Mouse (Mus musculus) intestine, embryonic 16.5 days (tissue): Measurements from ENCODE around the gene Uggt1. TPM values are rescaled to one million over a fixed set of nuclear protein-coding genes. Genes with fewer than 3 reads are reported as not detected.

Source experiments
- ATAC-seq: fragments of 200-750 bp; cut with Nextera tagmentation; 2 replicates; pipeline ENCODE4 v1.8.0; 2017; ENCODE audit warnings: moderate TSS enrichment, moderate library complexity
- H3K27ac ChIP-seq: fragments of 300-500 bp; sonication (generic); 2 replicates; pipeline ENCODE4 v1.5.1; 2014; ENCODE audit warnings: mild to moderate bottlenecking, low read length
- H3K27me3 ChIP-seq: fragments of 300-500 bp; sonication (generic); replicated peaks from 2 replicates; pipeline ENCODE4 v1.6.1; 2014; ENCODE audit warnings: low read length, control low read depth, mixed read lengths; ENCODE audit not compliant: control insufficient read depth, insufficient read depth
- H3K36me3 ChIP-seq: fragments of 300-500 bp; sonication (generic); 2 replicates; pipeline ENCODE4 v1.6.1; 2014; ENCODE audit warnings: low read length, control low read depth; ENCODE audit not compliant: control insufficient read depth, insufficient read depth
- H3K4me1 ChIP-seq: fragments of 300-500 bp; sonication (generic); 2 replicates; pipeline ENCODE4 v1.6.1; 2014; ENCODE audit warnings: low read length, control low read depth, mixed read lengths; ENCODE audit not compliant: control insufficient read depth, insufficient read depth
- H3K4me2 ChIP-seq: fragments of 300-500 bp; sonication (generic); 2 replicates; pipeline ENCODE4 v1.6.1; 2014; ENCODE audit warnings: low read depth, low read length, control low read depth
- H3K4me3 ChIP-seq: fragments of 300-500 bp; sonication (generic); 2 replicates; pipeline ENCODE4 v1.5.1; 2014; ENCODE audit warnings: mild to moderate bottlenecking, low read length
- H3K9ac ChIP-seq: fragments of 300-500 bp; sonication (generic); 2 replicates; pipeline ENCODE4 v1.6.1; 2014; ENCODE audit warnings: low read depth, low read length
- H3K9me3 ChIP-seq: fragments of 300-500 bp; sonication (generic); 2 replicates; pipeline ENCODE4 v1.6.1; 2016; ENCODE audit warnings: low read length, control low read depth; ENCODE audit not compliant: control insufficient read depth
- WGBS: fragments of 180-500 bp; shearing (Covaris S2); extraction: QIAGEN DNeasy Blood & Tissue Kit; methylation state at CpG from one replicate; pipeline ENCODE4 v1.1.7; 2014; 5-methylcytosine and 5-hydroxymethylcytosine counted together
- microRNA-seq: library from miRNA; unstranded; fragments of <30 nt; microRNA quantifications from one replicate; pipeline ENCODE4, GENCODE M21; 2016
- polyA plus RNA-seq: library from polyadenylated mRNA; unstranded; fragments of >200 nt; fragmentation: Nextera tagmentation; extraction: Ambion mirVana; gene quantifications from 2 replicates; pipeline ENCODE4 v1.2.1, GENCODE M21; 2015

Uggt1 gene
- polyA plus RNA-seq, 1 experiment from 2014 or later, result 44.6 TPM

GRCm38 (mm10) chr1:36093741-36094140 lies 150.8 kb downstream of the Uggt1 start:
- Histone ChIP-seq H3K9ac (no peak overlapping the region), H3K4me1 (peaks cover 38% of the 10 kb centered on the region), H3K9me3 (no peaks in the 10 kb centered on the region), H3K36me3 (peaks cover 5% of the 10 kb centered on the region; the same call in 1 of the 2 replicates), H3K4me3 (no peak overlapping the region), H3K27ac (no peak overlapping the region), H3K27me3 (no peaks in the 10 kb centered on the region), H3K4me2 (no peak overlapping the region)
- 87% methylated on average over 8 of the region's 8 CpGs for WGBS
- no peak for ATAC-seq

- H3K9ac ChIP-seq, result no peak overlapping the region
- peak overlapping the region; percentile 94; the same call in 1 of the 2 replicates for H3K27ac ChIP-seq
- 71% methylated on average over 6 of the region's 6 CpGs for WGBS
- no peak overlapping the region for H3K4me3 ChIP-seq
- peaks cover 5% of the 10 kb centered on the region; the same call in 1 of the 2 replicates for H3K36me3 ChIP-seq
- no peak for ATAC-seq
- no peaks in the 10 kb centered on the region for H3K27me3 ChIP-seq
- H3K4me2 ChIP-seq, result no peak overlapping the region
- H3K4me1 ChIP-seq, result peaks cover 51% of the 10 kb centered on the region
- no peaks in the 10 kb centered on the region for H3K9me3 ChIP-seq
Measured at GRCm38 (mm10) chr1:36091246-36091645, 153.3 kb downstream of the Uggt1 start.

GRCm38 (mm10) chr1:36090722-36091110 lies 153.8 kb downstream of the Uggt1 start:
- peaks cover 48% of the 10 kb centered on the region for H3K4me1 ChIP-seq
- peak overlapping the region; percentile 21; the same call in 1 of the 2 replicates for H3K9ac ChIP-seq
- ATAC-seq, result peak; percentile 67
- WGBS, result 79% methylated on average over 4 of the region's 4 CpGs
- H3K4me2 ChIP-seq, result no peak overlapping the region
- H3K27ac ChIP-seq, result peak overlapping the region; percentile 94
- no peaks in the 10 kb centered on the region for H3K9me3 ChIP-seq
- H3K4me3 ChIP-seq, result no peak overlapping the region
- H3K27me3 ChIP-seq, result no peaks in the 10 kb centered on the region
- H3K36me3 ChIP-seq, result peaks cover 7% of the 10 kb centered on the region; the same call in 1 of the 2 replicates

Small RNA genes within 50 kb of the gene (microRNA-seq; reads per million reads assigned to microRNA genes)
- 2.3 reads per million, percentile 2 among the genes with 10 or more reads in this experiment for gene Mir6897

Other genes starting within 250 kb of the Uggt1 start
- gene Hs6st1, start 176.3 kb downstream of the Uggt1 start, polyA plus RNA-seq, result 3.7 and 4.3 TPM in 2 replicates
- gene Neurl3, start 30.0 kb upstream of the Uggt1 start, polyA plus RNA-seq, result 29.6 and 31.0 TPM in 2 replicates
- gene Arid5a, start 63.0 kb upstream of the Uggt1 start, polyA plus RNA-seq, result 4.1 and 4.8 TPM in 2 replicates
- gene Kansl3, start 124.5 kb upstream of the Uggt1 start, polyA plus RNA-seq, result 33.3 and 33.8 TPM in 2 replicates
- gene Fer1l5, start 127.6 kb upstream of the Uggt1 start, polyA plus RNA-seq, result 0.50 and 0.66 TPM in 2 replicates
- 29.8 and 32.1 TPM in 2 replicates for gene Lman2l, start 200.6 kb upstream of the Uggt1 start, polyA plus RNA-seq
- gene Cnnm4, start 226.9 kb upstream of the Uggt1 start, polyA plus RNA-seq, result 39.2 and 40.2 TPM in 2 replicates